Mouse (Mus musculus): ENCODE results near the gene Mtmr3.
A peak's percentile ranks its signal among the peaks of the same experiment; 100 is the strongest.

The Mtmr3 gene

DNA sequence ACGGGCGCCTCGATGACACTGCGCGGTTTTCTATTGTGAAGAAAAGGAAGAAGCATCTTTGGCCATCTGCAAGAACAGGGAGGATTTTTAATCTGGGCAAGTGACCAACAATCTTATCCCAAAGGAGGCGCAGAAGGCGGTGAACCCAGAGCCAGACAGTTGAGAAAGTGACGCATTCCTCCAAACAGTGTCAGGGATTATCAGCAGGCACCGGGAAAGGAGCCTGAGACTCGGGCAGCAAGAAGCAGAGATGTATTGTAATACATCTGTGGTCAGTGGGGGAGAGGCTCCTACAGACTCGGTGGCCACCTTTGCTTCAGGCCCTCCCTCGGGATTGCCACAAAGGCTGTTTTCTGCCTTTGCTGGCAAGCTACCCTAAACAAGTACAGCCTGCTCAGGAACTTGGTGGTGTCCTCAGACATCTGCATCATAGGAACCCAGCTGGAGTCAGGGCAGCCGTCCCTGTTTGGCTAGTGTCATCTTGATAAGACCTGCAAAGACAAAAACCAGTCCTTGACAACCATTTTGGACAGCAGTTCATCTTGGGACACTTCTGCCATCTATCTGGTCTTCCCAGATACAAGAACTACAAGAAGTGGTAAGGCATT lies 25.9 kb upstream of the Mtmr3 start:
- no peak for DNase-seq (ENCODE audit: low read depth, low spot score)
- H3K27me3 ChIP-seq (ENCODE audit: control insufficient read depth, insufficient read depth, low read length, poor library complexity, severe bottlenecking), result no peaks in the 10 kb centered on the region
- H3K36me3 ChIP-seq (ENCODE audit: control insufficient read depth, insufficient read depth, low read length, poor library complexity, severe bottlenecking), result no peaks in the 10 kb centered on the region

DNA sequence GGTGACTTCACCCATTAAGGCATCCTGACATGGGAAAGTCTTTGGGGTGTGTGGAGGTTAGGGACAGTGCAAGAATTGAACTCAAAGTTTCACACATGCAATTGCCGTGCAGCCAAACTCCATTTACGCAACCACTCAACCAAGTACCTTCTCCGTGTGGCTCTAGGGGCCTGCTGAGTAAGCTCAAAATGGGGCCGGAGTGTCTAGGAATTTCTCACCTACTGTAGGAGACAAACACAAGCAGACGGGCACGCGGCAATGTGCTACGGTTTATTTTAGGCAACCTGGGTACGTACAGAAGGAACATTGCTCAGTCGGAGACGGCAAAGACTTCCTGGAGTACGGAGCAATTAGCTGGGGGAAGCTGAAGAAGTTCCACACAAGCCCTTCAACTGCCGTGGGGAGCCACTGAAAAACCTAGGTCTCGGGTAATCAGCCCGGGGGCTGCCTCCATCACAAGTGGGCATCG lies 25.4 kb upstream of the Mtmr3 start, which contains the start of gene Gm11032:
Gene Gm11032, plus strand, starts transcription at position 51 of the 469 bp plus-strand sequence.
- no peaks in the 10 kb centered on the region for H3K27me3 ChIP-seq (ENCODE audit: control insufficient read depth, insufficient read depth, low read length, poor library complexity, severe bottlenecking)

DNA sequence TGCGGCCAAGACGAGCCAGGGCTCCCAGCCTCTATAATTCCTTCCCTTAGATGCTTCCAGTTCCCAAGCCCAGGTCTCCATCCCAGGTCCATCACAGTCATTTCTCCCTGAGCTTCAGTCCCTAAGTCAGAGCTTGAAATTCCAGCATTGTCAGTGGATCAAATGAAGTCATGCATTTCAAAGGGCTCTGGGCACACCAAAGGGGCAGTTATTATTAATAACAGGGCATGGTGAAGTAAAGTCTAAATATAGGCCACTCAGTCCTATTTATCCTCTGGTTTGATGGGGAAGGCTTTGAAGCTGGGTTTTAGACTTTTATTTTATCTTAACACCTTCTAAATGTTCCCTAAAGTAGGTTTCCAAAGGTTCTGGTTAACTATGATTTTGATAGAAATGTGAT lies 17.2 kb upstream of the Mtmr3 start:
- no peak for DNase-seq (ENCODE audit: low read depth, low spot score)
- Histone ChIP-seq H3K27me3 (ENCODE audit: control insufficient read depth, insufficient read depth, low read length, poor library complexity, severe bottlenecking) (no peaks in the 10 kb centered on the region), H3K36me3 (ENCODE audit: control insufficient read depth, insufficient read depth, low read length, poor library complexity, severe bottlenecking) (no peaks in the 10 kb centered on the region)

More for the DNA sequence above, 25.4 kb upstream of the Mtmr3 start, which contains the start of gene Gm11032:
- H3K36me3 ChIP-seq (ENCODE audit: control insufficient read depth, insufficient read depth, low read length, poor library complexity, severe bottlenecking), result no peaks in the 10 kb centered on the region
- DNase-seq (ENCODE audit: low read depth, low spot score), result no peak

DNA sequence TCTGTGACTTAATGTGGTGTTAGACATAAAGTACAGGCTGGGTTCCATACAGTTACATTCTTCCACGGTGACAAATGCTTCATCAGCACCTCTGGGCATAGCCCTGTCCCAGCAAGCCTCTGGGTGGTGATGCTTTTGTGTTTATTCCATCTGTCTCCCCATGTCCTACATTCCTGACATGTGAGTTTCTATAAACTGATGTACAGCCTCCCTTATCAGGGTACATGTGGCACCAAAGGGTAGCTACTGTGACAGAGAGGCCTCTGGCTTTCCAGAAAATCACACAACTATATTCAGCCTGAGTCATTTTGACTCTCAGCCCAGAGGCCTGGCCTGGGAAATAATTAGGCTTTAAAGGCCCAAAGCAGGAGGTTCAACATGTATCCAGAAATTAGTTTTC lies 11.9 kb upstream of the Mtmr3 start:
- no peaks in the 10 kb centered on the region for H3K36me3 ChIP-seq (ENCODE audit: control insufficient read depth, insufficient read depth, low read length, poor library complexity, severe bottlenecking)
- H3K27me3 ChIP-seq (ENCODE audit: control insufficient read depth, insufficient read depth, low read length, poor library complexity, severe bottlenecking), result no peaks in the 10 kb centered on the region
- no peak for DNase-seq (ENCODE audit: low read depth, low spot score)

DNA sequence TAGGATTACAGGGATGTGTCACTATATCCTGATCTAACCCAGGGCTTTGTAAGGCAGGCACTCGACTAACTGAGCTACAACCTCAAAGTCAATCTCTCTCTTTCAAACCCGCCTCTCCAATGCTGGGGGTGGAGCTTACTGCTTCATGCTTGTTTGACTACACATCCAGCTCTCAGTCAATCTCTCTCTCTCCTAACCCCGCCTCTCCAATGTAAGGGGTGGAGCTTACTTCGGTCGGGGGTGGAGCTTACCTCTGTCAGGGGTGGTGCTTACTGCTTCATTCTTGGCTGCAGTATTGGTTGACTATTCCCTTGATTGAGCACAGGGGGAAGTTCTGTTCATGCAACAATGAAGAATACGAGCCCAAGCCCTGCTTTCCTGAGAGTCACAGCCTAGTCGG lies 10.8 kb upstream of the Mtmr3 start:
- H3K36me3 ChIP-seq (ENCODE audit: control insufficient read depth, insufficient read depth, low read length, poor library complexity, severe bottlenecking), result no peaks in the 10 kb centered on the region
- H3K27me3 ChIP-seq (ENCODE audit: control insufficient read depth, insufficient read depth, low read length, poor library complexity, severe bottlenecking), result no peaks in the 10 kb centered on the region
- peak; percentile 86 for DNase-seq (ENCODE audit: low read depth, low spot score)

DNA sequence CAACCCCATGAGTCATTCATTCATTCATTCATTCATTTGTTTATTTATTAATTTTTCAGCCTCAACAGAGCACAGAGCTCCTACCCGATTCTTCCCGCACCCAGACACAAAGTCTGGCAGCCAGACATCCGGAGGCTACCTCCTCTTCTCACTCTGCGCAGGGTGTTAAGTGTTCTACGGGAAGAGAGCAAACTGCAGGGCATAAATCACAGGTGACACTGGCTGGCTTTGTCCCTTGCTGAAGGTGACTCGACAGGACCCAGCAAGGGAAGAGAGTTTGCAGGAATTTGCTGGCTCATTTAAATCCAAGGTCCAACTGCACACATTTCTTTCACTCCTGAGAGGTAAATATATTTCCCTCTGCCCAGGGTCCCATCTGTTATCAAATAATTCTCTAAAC lies 9.8 kb upstream of the Mtmr3 start:
- no peaks in the 10 kb centered on the region for H3K27me3 ChIP-seq (ENCODE audit: control insufficient read depth, insufficient read depth, low read length, poor library complexity, severe bottlenecking)
- no peaks in the 10 kb centered on the region for H3K36me3 ChIP-seq (ENCODE audit: control insufficient read depth, insufficient read depth, low read length, poor library complexity, severe bottlenecking)
- DNase-seq (ENCODE audit: low read depth, low spot score), result no peak

DNA sequence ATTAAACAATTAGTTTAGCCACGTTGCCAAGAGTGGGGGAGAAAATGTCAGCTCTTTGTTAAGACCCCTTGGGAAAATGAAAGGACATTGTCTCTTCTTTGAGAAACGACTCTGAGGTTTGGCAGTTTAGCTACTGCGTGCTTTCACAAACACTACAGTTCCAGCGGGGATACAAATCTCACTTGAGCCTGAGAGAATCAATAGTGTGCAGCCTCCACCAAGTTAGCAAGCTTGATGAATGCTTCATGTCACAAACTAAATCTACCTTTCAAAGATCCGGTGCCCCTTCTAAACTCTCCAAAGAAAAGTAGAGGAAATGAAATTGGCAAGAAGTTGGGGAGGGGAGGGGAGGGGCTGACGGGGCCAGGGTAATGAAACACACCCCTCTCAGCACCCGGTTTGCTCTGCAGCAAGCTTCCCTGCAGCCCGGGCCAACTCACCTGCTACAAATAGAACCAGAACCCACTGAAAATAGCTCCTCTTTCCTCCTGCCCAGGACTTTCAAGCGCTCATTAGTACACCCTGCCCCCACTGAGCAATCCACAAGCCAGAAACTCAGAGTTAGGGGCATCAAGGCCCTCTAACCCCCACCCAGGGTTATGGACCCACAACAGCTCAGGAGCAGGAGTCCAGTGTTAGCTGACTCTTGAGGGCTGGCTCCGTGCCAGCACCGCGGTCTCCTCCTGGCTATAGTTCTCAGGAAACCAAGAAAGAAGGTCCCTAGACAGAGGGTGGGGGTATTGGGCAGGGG lies 8.2 kb upstream of the Mtmr3 start:
- H3K36me3 ChIP-seq (ENCODE audit: control insufficient read depth, insufficient read depth, low read length, poor library complexity, severe bottlenecking), result no peaks in the 10 kb centered on the region
- H3K27me3 ChIP-seq (ENCODE audit: control insufficient read depth, insufficient read depth, low read length, poor library complexity, severe bottlenecking), result no peaks in the 10 kb centered on the region
- peak; percentile 27 for DNase-seq (ENCODE audit: low read depth, low spot score)

DNA sequence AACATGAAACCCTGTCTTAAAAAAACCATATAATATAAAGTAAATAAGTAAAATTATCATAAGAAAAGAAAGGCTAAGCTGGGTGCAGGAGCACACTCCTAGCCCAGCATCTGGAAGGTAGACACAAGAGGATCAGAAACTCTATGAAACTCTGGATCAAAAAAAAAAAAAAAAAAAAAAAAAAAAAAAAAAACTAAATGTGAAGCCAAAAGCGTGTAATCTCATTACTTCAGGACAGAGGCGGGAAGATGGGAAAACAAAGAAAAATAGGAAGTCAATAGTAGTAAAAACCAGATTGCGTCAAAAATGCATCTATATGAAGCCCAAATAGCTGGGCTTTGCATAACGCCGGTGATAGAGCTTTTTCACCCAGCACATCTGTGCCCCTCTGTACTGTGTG lies 7.2 kb upstream of the Mtmr3 start:
- DNase-seq (ENCODE audit: low read depth, low spot score), result no peak
- no peaks in the 10 kb centered on the region for H3K36me3 ChIP-seq (ENCODE audit: control insufficient read depth, insufficient read depth, low read length, poor library complexity, severe bottlenecking)
- no peaks in the 10 kb centered on the region for H3K27me3 ChIP-seq (ENCODE audit: control insufficient read depth, insufficient read depth, low read length, poor library complexity, severe bottlenecking)

DNA sequence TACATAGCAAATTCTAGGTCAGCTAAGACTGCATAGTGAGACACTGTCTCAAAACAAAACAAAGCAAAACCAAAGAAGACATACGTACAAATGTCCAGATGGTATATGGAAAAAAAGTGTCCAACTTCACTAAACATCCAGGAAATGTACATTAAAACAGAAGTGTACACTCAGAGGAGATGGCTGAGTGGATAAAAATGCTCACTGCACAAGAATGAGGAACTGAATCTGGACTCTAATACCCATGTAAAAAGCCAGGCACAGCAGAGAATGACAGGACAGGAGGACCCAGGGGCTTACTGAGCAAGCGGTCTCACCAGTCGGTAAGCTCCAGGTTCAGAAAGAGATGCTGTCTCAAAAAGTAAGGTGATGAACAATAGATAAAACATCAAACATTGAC lies 5.3 kb upstream of the Mtmr3 start:
- peak; percentile 84 for DNase-seq (ENCODE audit: low read depth, low spot score)
- Histone ChIP-seq H3K27me3 (ENCODE audit: control insufficient read depth, insufficient read depth, low read length, poor library complexity, severe bottlenecking) (no peaks in the 10 kb centered on the region), H3K36me3 (ENCODE audit: control insufficient read depth, insufficient read depth, low read length, poor library complexity, severe bottlenecking) (no peaks in the 10 kb centered on the region)

DNA sequence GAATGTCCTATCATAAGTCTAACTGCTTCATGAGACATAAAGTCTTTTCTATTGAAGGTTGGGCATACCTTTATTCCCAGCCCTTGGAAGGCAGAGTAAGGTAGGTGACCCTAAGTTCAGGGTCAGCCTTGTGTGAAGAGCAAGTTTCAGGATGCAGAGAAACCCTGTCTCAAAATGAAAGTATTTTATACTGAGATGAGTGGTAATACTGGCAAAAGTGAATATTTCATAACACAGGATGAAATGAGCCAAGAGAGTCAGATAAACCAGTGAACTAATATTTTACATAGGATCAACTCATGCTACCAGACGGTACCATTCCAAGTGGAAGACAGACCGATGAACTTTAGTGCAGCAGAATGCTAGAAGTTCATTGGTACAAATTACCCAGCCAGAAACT lies 3.7 kb upstream of the Mtmr3 start:
- H3K36me3 ChIP-seq (ENCODE audit: control insufficient read depth, insufficient read depth, low read length, poor library complexity, severe bottlenecking), result no peaks in the 10 kb centered on the region
- no peak for DNase-seq (ENCODE audit: low read depth, low spot score)
- H3K27me3 ChIP-seq (ENCODE audit: control insufficient read depth, insufficient read depth, low read length, poor library complexity, severe bottlenecking), result no peaks in the 10 kb centered on the region

DNA sequence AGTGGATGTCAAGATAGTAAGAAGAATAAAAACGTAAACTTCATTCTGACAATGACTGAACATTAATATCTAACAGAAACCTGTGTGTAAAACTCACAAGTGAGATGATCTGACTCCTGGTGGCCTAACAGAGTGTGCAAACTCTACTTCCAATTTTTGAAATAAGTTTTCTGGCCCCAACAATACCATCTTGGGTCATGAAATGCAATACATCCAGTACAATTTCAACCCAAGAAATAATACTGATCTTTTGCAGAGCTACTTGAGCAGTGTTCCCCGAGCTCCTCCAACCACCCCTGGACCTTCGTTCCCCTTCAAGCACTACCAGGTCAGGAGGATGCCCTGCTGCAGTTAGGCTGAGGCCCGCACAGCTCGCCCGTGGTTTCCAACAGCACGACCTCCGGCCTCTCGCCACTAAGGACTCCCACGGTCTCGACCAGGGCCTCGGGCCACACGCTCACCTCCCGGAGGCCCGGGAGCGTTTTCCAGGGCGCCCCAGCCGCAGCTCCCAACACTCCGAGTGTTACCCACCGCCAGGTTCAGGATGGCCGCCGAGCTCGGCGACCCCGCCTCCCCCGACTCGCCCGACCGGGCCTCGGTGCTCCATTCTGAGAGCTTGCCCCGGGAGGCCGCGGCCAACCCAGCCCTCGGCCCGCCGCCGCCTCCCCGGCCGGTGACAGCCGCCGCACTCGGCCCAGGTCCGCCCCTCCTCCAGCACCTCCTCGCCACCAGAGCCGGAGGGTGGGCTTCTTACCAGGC lies 635 bp downstream of the Mtmr3 start:
- no peaks in the 10 kb centered on the region for H3K27me3 ChIP-seq (ENCODE audit: control insufficient read depth, insufficient read depth, low read length, poor library complexity, severe bottlenecking)
- peak; percentile 44 for DNase-seq (ENCODE audit: low read depth, low spot score)
- H3K36me3 ChIP-seq (ENCODE audit: control insufficient read depth, insufficient read depth, low read length, poor library complexity, severe bottlenecking), result 0 out of 2 replicates have a peak, but pooled peaks cover 1% of the 10 kb centered on the region

DNA sequence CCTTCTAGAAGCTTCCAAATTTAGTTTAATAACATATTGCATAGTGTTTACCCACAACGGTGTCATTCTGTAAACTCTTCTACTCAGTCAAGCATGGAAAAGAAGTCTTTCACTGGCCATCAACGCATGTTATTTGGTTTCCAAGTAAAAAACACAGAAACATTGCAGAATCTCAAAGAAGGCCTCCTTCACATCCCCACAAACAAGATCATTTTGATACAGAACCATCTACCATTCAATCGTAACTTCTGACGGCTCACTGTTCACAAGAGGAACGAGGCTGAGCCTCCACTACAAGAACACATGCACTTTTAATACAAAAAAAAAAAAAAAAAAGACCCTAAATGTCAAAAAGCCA lies 1.2 kb downstream of the Mtmr3 start:
- H3K27me3 ChIP-seq (ENCODE audit: control insufficient read depth, insufficient read depth, low read length, poor library complexity, severe bottlenecking), result no peaks in the 10 kb centered on the region
- peak; percentile 40 for DNase-seq (ENCODE audit: low read depth, low spot score)
- 0 out of 2 replicates have a peak, but pooled peaks cover 1% of the 10 kb centered on the region for H3K36me3 ChIP-seq (ENCODE audit: control insufficient read depth, insufficient read depth, low read length, poor library complexity, severe bottlenecking)

DNA sequence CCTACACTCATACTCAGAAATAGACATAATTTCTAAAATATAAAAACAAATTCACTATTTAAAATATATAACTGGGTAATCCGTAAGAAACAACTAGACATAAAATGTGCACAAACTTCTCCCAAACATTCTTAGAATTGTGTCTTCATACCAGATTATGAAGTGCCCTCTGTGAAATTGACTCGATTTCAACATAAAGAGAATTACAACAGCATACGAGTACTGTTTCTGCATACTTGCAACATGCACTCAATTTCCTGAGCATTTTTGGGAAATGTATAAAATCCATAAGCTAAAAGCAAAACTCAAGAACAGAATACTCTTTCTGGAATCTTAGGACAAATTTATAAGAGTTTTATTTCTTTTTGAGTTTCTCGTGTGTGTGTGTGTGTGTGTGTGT lies 2.9 kb downstream of the Mtmr3 start:
- H3K27me3 ChIP-seq (ENCODE audit: control insufficient read depth, insufficient read depth, low read length, poor library complexity, severe bottlenecking), result no peaks in the 10 kb centered on the region
- H3K36me3 ChIP-seq (ENCODE audit: control insufficient read depth, insufficient read depth, low read length, poor library complexity, severe bottlenecking), result 0 out of 2 replicates have a peak, but pooled peaks cover 1% of the 10 kb centered on the region
- no peak for DNase-seq (ENCODE audit: low read depth, low spot score)

DNA sequence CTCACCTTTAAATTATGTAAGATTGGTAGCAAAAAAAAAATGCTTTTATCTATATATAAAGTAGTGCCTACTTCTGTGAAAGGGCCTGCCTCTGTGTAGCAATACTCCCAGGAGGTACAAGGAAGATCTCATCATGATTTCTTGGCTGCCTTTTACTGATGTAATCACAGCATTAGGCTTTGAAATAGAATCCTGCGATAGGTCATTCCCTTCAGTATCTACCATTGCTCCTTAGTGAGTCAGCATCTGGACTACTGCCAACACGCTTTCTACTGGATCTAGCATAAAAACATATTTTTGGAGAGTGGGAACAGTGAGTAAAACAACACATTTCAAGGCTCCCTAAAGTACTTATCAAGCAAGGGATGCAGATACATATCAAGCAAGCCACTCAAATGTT lies 16.0 kb downstream of the Mtmr3 start:
- no peak for DNase-seq (ENCODE audit: low read depth, low spot score)
- Histone ChIP-seq H3K27me3 (ENCODE audit: control insufficient read depth, insufficient read depth, low read length, poor library complexity, severe bottlenecking) (no peaks in the 10 kb centered on the region), H3K36me3 (ENCODE audit: control insufficient read depth, insufficient read depth, low read length, poor library complexity, severe bottlenecking) (no peaks in the 10 kb centered on the region)

DNA sequence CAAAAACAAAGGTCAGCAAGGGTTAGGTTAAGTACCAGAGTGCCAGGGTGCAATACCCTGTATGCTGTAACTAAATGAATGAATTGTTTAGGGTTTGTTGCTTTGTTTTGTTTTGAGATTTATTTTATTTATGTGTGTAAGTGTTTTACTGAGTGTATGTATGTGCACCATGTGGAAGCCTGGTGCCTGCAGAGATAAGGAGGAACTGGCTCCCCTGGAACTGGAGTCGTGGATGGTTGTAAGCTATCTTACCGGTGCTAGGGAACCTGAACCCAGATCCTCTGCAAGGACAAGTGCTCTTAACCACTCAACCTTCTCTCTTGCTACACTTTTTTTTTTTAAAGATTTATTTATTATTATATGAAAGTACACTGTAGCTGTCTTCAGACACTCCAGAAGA lies 17.6 kb downstream of the Mtmr3 start:
- no peak for DNase-seq (ENCODE audit: low read depth, low spot score)
- H3K27me3 ChIP-seq (ENCODE audit: control insufficient read depth, insufficient read depth, low read length, poor library complexity, severe bottlenecking), result no peaks in the 10 kb centered on the region
- H3K36me3 ChIP-seq (ENCODE audit: control insufficient read depth, insufficient read depth, low read length, poor library complexity, severe bottlenecking), result no peaks in the 10 kb centered on the region
